Mouse (Mus musculus) stomach, postnatal 0 days (tissue): ENCODE data around the gene Sash1. TPM values are rescaled to one million over a fixed set of nuclear protein-coding genes. Genes with fewer than 3 reads are reported as not detected.

Experiments used
- ATAC-seq: fragments of 200-750 bp; cut with Nextera tagmentation; 2 replicates; pipeline ENCODE4 v1.8.0; 2017; ENCODE audit not compliant: low FRiP score, low TSS enrichment
- DNase-seq: peaks from one replicate; pipeline ENCODE4 v3.0.0-alpha.2; 2016; ENCODE audit warnings: low spot score
- H3K27ac ChIP-seq: fragments of 300-500 bp; sonication (generic); replicated peaks from 2 replicates; pipeline ENCODE4 v1.5.1; 2014; ENCODE audit warnings: mild to moderate bottlenecking, control low read depth
- H3K27me3 ChIP-seq: fragments of 300-500 bp; sonication (generic); 2 replicates; pipeline ENCODE4 v1.6.1; 2014; ENCODE audit warnings: low read length; ENCODE audit not compliant: control insufficient read depth, insufficient read depth
- H3K36me3 ChIP-seq: fragments of 300-500 bp; sonication (generic); 2 replicates; pipeline ENCODE4 v1.6.1; 2014; ENCODE audit warnings: low read length, mixed read lengths; ENCODE audit not compliant: control insufficient read depth, insufficient read depth
- H3K4me1 ChIP-seq: fragments of 300-500 bp; sonication (generic); replicated peaks from 2 replicates; pipeline ENCODE4 v1.6.1; 2014; ENCODE audit warnings: antibody characterized with exemption; ENCODE audit not compliant: control insufficient read depth, insufficient read depth
- H3K4me2 ChIP-seq: fragments of 300-500 bp; sonication (generic); replicated peaks from 2 replicates; pipeline ENCODE4 v1.6.1; 2014; ENCODE audit warnings: low read depth, mild to moderate bottlenecking, control low read depth, moderate library complexity
- H3K4me3 ChIP-seq: fragments of 300-500 bp; sonication (generic); 2 replicates; pipeline ENCODE4 v1.5.1; 2014; ENCODE audit warnings: low read depth, low read length, control low read depth
- H3K9ac ChIP-seq: fragments of 300-500 bp; sonication (generic); 2 replicates; pipeline ENCODE4 v1.6.1; 2014; ENCODE audit warnings: mild to moderate bottlenecking, low read length, control low read depth, mixed read lengths
- H3K9me3 ChIP-seq: fragments of 300-500 bp; sonication (generic); 2 replicates; pipeline ENCODE4 v1.6.1; 2016; ENCODE audit warnings: low read length; ENCODE audit not compliant: control insufficient read depth
- CTCF ChIP-seq: IDR thresholded peaks from 2 replicates; pipeline ENCODE4 v1.5.1; 2016; ENCODE audit warnings: antibody characterized with exemption, low read depth, mild to moderate bottlenecking, moderate library complexity
- EP300 ChIP-seq: optimal IDR thresholded peaks from 2 replicates; pipeline ENCODE3; 2016; ENCODE audit warnings: antibody characterized with exemption
- WGBS: fragments of 180-500 bp; shearing (Covaris S2); extraction: QIAGEN DNeasy Blood & Tissue Kit; methylation state at CpG from one replicate; pipeline ENCODE4 v1.1.7; 2014; 5-methylcytosine and 5-hydroxymethylcytosine counted together
- polyA plus RNA-seq: library from polyadenylated mRNA; unstranded; fragments of >200 nt; fragmentation: Nextera tagmentation; extraction: Ambion mirVana; gene quantifications from 2 replicates; pipeline ENCODE4 v1.2.1, GENCODE M21; 2015

Sash1 gene
- polyA plus RNA-seq, 1 experiment from 2014 or later = 3.8 TPM

GRCm38 (mm10) chr10:8894965-8895515, 9.2 kb upstream of the Sash1 start:
- H3K36me3 ChIP-seq = no peaks in the 10 kb centered on the region
- H3K4me1 ChIP-seq = no peaks in the 10 kb centered on the region
- no peaks in the 10 kb centered on the region for H3K9me3 ChIP-seq
- TF ChIP-seq CTCF = no peak
- H3K4me2 ChIP-seq = no peak overlapping the region
- H3K4me3 ChIP-seq = no peak overlapping the region
- no peaks in the 10 kb centered on the region for H3K27me3 ChIP-seq
- H3K9ac ChIP-seq = no peak overlapping the region
- WGBS = 88% methylated on average over 6 of the region's 6 CpGs
- no peak overlapping the region for H3K27ac ChIP-seq
- ATAC-seq (no peak), DNase-seq (no peak)

DNA sequence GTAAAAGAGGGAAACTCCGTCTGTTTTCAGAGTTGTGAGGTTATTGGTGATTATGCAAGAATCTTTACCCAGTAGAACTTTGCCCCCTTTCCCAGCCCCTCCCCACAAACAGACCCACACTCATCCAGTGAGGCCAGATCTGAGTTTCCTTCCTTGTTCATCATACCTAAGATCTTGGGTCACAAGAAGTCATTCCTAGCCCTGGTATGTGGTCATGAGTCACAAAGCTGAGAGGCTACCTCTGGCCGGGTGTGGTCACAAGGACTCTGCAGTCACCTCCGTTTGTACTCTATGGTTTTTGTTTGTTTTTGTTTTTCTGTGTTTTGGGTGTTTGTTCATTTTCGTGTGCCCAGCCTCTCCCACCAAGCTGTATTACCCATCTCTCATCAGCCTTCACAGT, 4.6 kb upstream of the Sash1 start:
- WGBS = 54% methylated on average over 4 of the region's 4 CpGs
- peak; percentile 30 for DNase-seq
- H3K4me2 ChIP-seq = no peak overlapping the region

GRCm38 (mm10) chr10:8889341-8889740, 3.5 kb upstream of the Sash1 start:
- 46% methylated on average over 4 of the region's 4 CpGs for WGBS
- no peak for DNase-seq
- ATAC-seq = no peak
- no peaks in the 10 kb centered on the region for H3K27me3 ChIP-seq
- H3K4me3 ChIP-seq = no peak overlapping the region
- no peaks in the 10 kb centered on the region for H3K36me3 ChIP-seq
- H3K27ac ChIP-seq = no peak overlapping the region
- H3K9me3 ChIP-seq = no peaks in the 10 kb centered on the region
- no peaks in the 10 kb centered on the region for H3K4me1 ChIP-seq
- no peak overlapping the region for H3K9ac ChIP-seq
- H3K4me2 ChIP-seq = no peak overlapping the region
- no peak for TF ChIP-seq CTCF

More for the DNA sequence above, 4.6 kb upstream of the Sash1 start:
- no peak for ATAC-seq
- Histone ChIP-seq H3K27ac (no peak overlapping the region), H3K9ac (no peak overlapping the region), H3K36me3 (no peaks in the 10 kb centered on the region), H3K9me3 (no peaks in the 10 kb centered on the region), H3K27me3 (no peaks in the 10 kb centered on the region), H3K4me3 (no peak overlapping the region), H3K4me1 (no peaks in the 10 kb centered on the region)
- TF ChIP-seq CTCF (no peak), EP300 (no peak)

DNA sequence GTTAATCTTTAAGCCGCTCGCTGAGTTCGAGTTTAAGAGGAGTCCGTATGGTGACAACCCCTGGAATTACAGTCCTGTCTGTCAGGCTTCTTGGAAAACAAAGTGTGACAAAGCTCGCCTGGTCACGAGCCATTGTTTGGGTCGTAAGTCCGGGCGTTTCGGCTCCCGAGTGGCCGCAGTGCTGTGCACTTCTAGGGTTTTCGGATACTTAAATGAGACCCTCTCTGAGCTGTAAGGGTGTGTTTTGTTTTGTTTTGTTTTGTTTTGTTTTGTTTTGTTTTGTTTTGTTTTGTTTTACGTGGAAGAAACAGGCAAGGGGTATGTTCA, 621 bp upstream of the Sash1 start:
- Histone ChIP-seq H3K4me3 (peak overlapping the region; percentile 83), H3K4me2 (peak overlapping the region; percentile 75), H3K27me3 (no peaks in the 10 kb centered on the region), H3K4me1 (no peaks in the 10 kb centered on the region), H3K9me3 (no peaks in the 10 kb centered on the region), H3K27ac (peak overlapping the region; percentile 96), H3K36me3 (no peaks in the 10 kb centered on the region), H3K9ac (peak overlapping the region; percentile 86)
- ATAC-seq (no peak), DNase-seq (no peak)
- no peak for TF ChIP-seq EP300
- no peak for TF ChIP-seq CTCF
- WGBS = 5% methylated on average over 14 of the region's 14 CpGs

DNA sequence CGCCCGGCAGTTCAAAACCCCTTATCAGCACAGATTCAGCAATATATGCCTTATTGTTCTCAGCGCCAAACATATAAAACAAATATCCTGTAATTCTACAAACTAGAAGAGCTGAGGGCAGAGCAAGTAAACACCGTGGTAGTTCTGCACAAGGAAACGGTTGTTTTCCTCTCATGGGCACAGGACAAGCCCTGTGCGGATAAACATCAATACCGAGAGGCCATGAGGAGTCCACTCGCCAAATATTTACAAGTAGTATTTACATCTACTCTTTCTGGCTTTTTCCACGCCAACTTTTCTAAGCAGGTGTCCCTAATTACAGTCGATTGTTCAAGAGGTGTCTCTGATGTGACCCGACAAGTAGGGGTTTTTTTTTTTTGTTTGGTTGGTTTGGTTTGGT, 669 bp downstream of the Sash1 start:
- Histone ChIP-seq H3K4me2 (peak overlapping the region; percentile 75), H3K9me3 (no peaks in the 10 kb centered on the region), H3K4me1 (no peaks in the 10 kb centered on the region), H3K9ac (peak overlapping the region; percentile 86), H3K27ac (peak overlapping the region; percentile 96), H3K27me3 (no peaks in the 10 kb centered on the region), H3K36me3 (no peaks in the 10 kb centered on the region), H3K4me3 (peak overlapping the region; percentile 83)
- TF ChIP-seq CTCF (no peak), EP300 (no peak)
- DNase-seq (peak; percentile 40), ATAC-seq (no peak; the same call in 1 of the 2 replicates)
- 9% methylated on average over 11 of the region's 11 CpGs for WGBS

DNA sequence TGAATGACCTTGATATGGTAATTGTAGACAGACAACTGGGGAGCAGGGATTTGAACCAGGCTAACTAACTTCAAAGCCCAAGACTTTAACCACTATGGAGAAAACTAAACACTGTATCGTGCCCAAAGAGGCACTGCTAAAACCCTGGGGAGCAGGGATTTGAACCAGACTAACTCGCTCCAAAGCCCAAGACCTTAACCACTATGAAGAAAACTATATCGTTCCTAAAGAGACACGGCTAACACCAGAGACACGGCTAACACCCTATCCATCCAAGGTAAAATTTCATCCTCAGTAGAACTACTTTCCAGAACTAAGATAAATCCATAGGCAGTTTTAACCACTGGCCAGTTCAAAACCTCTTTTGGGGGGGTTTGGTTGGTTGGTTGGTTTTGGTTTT, 1.3 kb downstream of the Sash1 start:
- H3K27me3 ChIP-seq = no peaks in the 10 kb centered on the region
- H3K4me2 ChIP-seq = peak overlapping the region; percentile 75; the same call in 1 of the 2 replicates
- no peaks in the 10 kb centered on the region for H3K36me3 ChIP-seq
- DNase-seq (no peak), ATAC-seq (no peak)
- no peak overlapping the region for H3K9ac ChIP-seq
- TF ChIP-seq CTCF (no peak), EP300 (no peak)
- peak overlapping the region; percentile 83 for H3K4me3 ChIP-seq
- WGBS = 61% methylated on average over 5 of the region's 5 CpGs
- no peaks in the 10 kb centered on the region for H3K4me1 ChIP-seq
- H3K9me3 ChIP-seq = no peaks in the 10 kb centered on the region
- H3K27ac ChIP-seq = no peak overlapping the region; the same call in 1 of the 2 replicates
